Mouse (Mus musculus) neural tube, embryonic 14.5 days (tissue): ENCODE measurements at regions not wholly inside any gene's neighbourhood (a gene's known extent, or its start where the extent isn't known, plus 50 kb on each side); places are given as distances from the start of the nearest gene placed in this dataset.
A peak's percentile ranks its signal among the peaks of the same experiment; 100 is the strongest.
"Not testable (repeated sequence)": the region's sequence is repeated elsewhere in the genome, so short reads cannot be mapped to it uniquely, and the experiment has no call there.

Experiments
- ATAC-seq: fragments of 200-750 bp; cut with Nextera tagmentation; 2 replicates; pipeline ENCODE4 v1.8.0; 2017; ENCODE audit warnings: low read depth, mild to moderate bottlenecking, moderate TSS enrichment, moderate library complexity
- H3K27ac ChIP-seq: fragments of 300-500 bp; sonication (generic); 2 replicates; pipeline ENCODE4 v1.5.1; 2014; ENCODE audit warnings: low read depth, mild to moderate bottlenecking, control low read depth, low read length, moderate library complexity, mixed read lengths
- H3K27me3 ChIP-seq: fragments of 300-500 bp; sonication (generic); 2 replicates; pipeline ENCODE4 v1.6.1; 2014; ENCODE audit warnings: low read length; ENCODE audit not compliant: control insufficient read depth, insufficient read depth
- H3K36me3 ChIP-seq: fragments of 300-500 bp; sonication (generic); 2 replicates; pipeline ENCODE4 v1.6.1; 2014; ENCODE audit warnings: low read length, mixed read lengths; ENCODE audit not compliant: control insufficient read depth, insufficient read depth
- H3K4me1 ChIP-seq: fragments of 300-500 bp; sonication (generic); 2 replicates; pipeline ENCODE4 v1.6.1; 2014; ENCODE audit warnings: low read length; ENCODE audit not compliant: control insufficient read depth, insufficient read depth
- H3K4me2 ChIP-seq: fragments of 300-500 bp; sonication (generic); 2 replicates; pipeline ENCODE4 v1.6.1; 2014; ENCODE audit warnings: mild to moderate bottlenecking, low read depth, low read length, control low read depth
- H3K4me3 ChIP-seq: fragments of 300-500 bp; sonication (generic); 2 replicates; pipeline ENCODE4 v1.5.1; 2014; ENCODE audit warnings: low read depth, low read length, control low read depth, mixed read lengths
- H3K9ac ChIP-seq: fragments of 300-500 bp; sonication (generic); replicated peaks from 2 replicates; pipeline ENCODE4 v1.6.1; 2014; ENCODE audit warnings: low read depth, mild to moderate bottlenecking, control low read depth, low read length, mixed read lengths
- H3K9me3 ChIP-seq: fragments of 300-500 bp; sonication (generic); 2 replicates; pipeline ENCODE4 v1.6.1; 2016; ENCODE audit warnings: low read length; ENCODE audit not compliant: control insufficient read depth
- WGBS: fragments of 180-500 bp; shearing (Covaris S2); extraction: QIAGEN DNeasy Blood & Tissue Kit; methylation state at CpG from one replicate; pipeline ENCODE4 v1.1.7; 2014; 5-methylcytosine and 5-hydroxymethylcytosine counted together

DNA sequence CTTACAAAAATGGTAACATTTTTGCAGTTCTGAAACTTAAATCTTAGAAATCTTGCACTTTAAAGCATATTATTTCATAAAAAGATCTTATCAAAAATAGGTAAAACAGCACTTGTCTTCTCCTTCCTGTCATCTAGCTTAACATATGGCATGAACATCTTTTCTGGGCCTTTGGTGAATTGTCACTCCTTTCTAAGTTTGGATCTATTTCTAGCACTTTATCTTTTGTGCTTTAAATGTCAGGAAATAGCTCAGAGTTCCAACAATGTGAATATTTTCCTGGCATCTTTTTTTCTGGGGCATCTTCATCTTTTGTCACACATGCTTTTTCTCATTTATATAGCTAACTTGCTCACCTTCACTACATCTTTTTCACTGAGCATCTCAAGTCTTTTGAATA is 527.4 kb upstream of the Gm5150 start:
- Histone ChIP-seq H3K4me1 (no peaks in the 10 kb centered on the region), H3K9ac (no peak overlapping the region), H3K27me3 (no peaks in the 10 kb centered on the region), H3K4me2 (no peak overlapping the region), H3K36me3 (no peaks in the 10 kb centered on the region), H3K27ac (no peak overlapping the region), H3K9me3 (no peaks in the 10 kb centered on the region), H3K4me3 (no peak overlapping the region)
- no peak for ATAC-seq

DNA sequence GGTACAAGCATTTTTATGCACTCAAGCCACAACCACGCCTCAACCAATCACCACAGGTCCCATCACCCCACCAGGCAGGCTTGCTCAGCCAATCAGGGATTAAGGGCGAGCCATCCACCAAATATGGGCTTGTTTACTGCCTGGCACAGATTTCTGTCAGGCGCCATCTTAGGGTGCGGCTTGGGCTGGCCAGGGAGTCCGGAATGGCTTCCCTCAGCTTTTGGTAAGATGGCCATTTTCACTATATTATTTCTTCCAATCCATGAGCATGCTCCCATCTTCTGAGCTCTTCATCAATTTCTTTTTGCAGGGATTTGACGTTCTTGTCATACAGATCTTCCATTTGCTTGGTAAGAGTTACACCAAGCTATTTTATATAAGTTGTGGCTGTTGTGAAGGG is 521.3 kb upstream of the Gm5150 start:
- not testable (repeated sequence) for ATAC-seq, H3K4me3 ChIP-seq, H3K9ac ChIP-seq, H3K4me2 ChIP-seq, H3K4me1 ChIP-seq, H3K27me3 ChIP-seq, H3K27ac ChIP-seq, H3K36me3 ChIP-seq, H3K9me3 ChIP-seq
- 92% methylated on average over 6 of the region's 6 CpGs for WGBS

DNA sequence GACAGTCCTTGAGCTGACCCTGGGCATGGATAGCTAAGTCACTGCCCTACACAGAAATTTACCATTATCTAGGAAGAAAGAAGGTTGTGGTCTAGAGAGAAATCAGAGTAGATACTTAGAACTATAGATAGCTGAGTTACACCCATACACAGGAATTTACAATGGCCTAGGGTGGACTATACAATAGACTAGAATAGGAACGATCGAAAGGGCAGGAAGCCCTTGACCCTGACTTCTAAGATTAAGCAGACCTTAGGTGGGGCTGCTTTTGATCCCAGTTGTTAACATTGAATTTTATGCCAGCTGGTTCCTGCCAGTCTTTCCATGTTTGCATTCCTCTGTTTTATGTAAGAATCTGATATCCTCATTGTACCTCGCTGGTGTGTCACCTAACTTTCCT is 482.2 kb upstream of the Gm5150 start:
- not testable (repeated sequence) for H3K27me3 ChIP-seq, H3K36me3 ChIP-seq, H3K9me3 ChIP-seq, H3K4me1 ChIP-seq, H3K4me3 ChIP-seq, H3K27ac ChIP-seq, H3K9ac ChIP-seq, ATAC-seq, H3K4me2 ChIP-seq
- 90% methylated on average over 3 of the region's 3 CpGs for WGBS

DNA sequence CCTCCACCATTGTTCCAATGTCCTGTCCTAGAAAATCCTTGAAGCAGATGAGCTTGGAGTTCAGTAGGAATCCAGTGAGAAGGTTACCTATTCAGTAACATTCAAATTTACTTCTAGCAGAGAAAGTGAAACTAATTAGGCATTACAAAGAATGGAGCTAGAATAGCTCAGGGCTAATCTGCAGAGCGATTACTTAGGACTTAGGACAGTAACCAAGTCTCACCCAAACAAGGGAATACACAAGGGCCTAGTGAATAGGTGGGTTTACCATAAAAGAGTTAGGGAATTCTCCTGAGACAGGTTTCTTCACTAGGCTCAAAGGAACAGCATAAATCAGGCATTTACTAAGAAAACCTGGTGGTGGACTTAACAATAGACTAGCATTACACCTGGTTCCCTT is 476.5 kb upstream of the Gm5150 start:
- Histone ChIP-seq H3K36me3 (no peaks in the 10 kb centered on the region), H3K9me3 (no peaks in the 10 kb centered on the region), H3K4me1 (no peaks in the 10 kb centered on the region), H3K27me3 (no peaks in the 10 kb centered on the region), H3K27ac (no peak overlapping the region), H3K4me2 (no peak overlapping the region), H3K4me3 (no peak overlapping the region), H3K9ac (no peak overlapping the region)
- no peak for ATAC-seq
- 78% methylated on average over 1 of the region's 1 CpGs for WGBS

DNA sequence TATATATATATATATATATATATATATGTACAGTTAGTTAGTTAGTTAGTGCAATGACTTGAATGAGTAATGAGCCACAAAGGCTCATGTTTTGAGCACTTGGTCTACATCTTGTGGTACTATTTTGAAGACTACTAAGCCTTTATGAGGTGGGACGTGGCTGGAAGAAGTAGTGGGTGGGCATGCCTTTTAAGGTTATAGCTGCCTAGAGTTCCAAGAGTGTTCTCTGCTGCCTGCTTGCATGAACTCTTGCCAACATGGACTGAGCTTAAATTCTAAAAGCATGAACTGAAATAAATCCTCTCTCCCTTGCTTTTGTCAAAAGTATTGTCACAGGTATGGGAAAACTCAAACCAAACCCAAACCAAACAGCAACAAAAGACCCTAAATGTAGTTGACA is 465.1 kb upstream of the Gm5150 start:
- no peak for ATAC-seq
- 79% methylated on average over 1 of the region's 1 CpGs for WGBS
- H3K4me3 ChIP-seq: no peak overlapping the region
- H3K27me3 ChIP-seq: no peaks in the 10 kb centered on the region
- no peaks in the 10 kb centered on the region for H3K4me1 ChIP-seq
- H3K4me2 ChIP-seq: no peak overlapping the region
- no peaks in the 10 kb centered on the region for H3K36me3 ChIP-seq
- H3K27ac ChIP-seq: no peak overlapping the region
- H3K9me3 ChIP-seq: no peaks in the 10 kb centered on the region
- no peak overlapping the region for H3K9ac ChIP-seq

DNA sequence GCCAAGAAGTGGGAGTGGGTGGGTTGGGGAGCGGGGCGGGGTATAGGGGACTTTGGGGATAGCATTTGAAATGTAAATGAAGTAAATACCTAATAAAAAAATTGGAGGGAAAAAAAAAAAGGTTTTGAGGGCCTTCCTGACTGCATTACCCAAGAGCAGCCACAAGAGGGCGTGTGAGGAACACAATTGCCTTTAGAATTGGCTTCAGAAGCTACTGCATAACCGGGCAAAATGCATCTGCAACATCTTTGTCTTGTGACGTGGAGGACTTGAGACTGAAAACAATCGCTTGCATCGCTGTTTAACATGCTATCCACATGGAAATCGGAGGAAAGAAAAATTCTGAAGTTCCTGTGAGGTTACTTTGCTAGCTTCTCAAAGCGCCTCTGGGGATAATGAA is 460.2 kb upstream of the Gm5150 start:
- H3K9ac ChIP-seq: peak overlapping the region; percentile 37; the same call in 1 of the 2 replicates
- H3K9me3 ChIP-seq: no peaks in the 10 kb centered on the region
- no peak overlapping the region for H3K4me3 ChIP-seq

DNA sequence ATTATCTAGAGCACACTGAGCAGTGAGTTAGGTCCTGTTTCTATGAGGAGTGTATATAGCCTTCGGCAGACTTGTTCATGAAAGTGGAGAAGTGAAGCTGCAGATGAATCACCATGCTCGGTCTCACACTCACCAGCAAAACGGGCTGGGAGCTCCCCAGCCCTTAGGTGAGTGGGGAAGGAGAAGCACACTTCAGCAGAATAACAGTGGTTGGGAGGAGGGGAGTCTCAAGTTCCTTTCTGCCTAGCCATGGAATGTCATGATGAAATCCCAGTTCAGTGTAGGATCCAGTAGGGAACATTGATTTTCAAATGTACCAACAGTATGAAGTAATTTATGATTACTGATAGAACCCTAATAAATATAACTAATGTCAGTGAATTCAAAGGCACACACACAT is 459.1 kb upstream of the Gm5150 start:
- H3K4me1 ChIP-seq: no peaks in the 10 kb centered on the region
- no peak overlapping the region for H3K27ac ChIP-seq
- WGBS: 67% methylated on average over 3 of the region's 3 CpGs
- H3K4me3 ChIP-seq: no peak overlapping the region
- ATAC-seq: no peak
- no peak overlapping the region for H3K4me2 ChIP-seq
- no peak overlapping the region for H3K9ac ChIP-seq
- H3K36me3 ChIP-seq: no peaks in the 10 kb centered on the region
- no peaks in the 10 kb centered on the region for H3K9me3 ChIP-seq
- H3K27me3 ChIP-seq: no peaks in the 10 kb centered on the region

More for the DNA sequence above, 460.2 kb upstream of the Gm5150 start:
- 14% methylated on average over 9 of the region's 9 CpGs for WGBS
- Histone ChIP-seq H3K27me3 (no peaks in the 10 kb centered on the region), H3K36me3 (no peaks in the 10 kb centered on the region), H3K4me1 (no peaks in the 10 kb centered on the region), H3K4me2 (peak overlapping the region; percentile 41), H3K27ac (peak overlapping the region; percentile 62)
- ATAC-seq: peak; percentile 93

DNA sequence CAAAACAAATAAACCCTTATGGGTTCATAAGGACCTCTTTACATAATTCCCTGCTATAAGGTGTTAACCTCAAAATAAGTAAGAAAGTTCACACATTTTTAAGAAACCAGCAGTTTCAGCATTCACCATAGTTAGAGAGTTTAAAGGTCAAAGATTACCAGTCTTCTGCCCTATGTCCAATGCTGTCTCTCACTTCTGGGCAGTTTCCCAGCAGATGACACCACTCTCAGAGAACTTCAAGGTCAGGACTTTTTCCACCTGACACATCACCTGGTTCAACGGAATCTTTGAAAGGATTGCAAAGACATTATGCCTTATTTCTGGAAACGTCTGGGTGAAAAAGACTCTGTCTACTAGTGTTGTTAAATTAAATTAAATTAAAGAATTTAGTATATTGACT is 458.1 kb upstream of the Gm5150 start:
- H3K4me1 ChIP-seq: no peaks in the 10 kb centered on the region
- H3K9ac ChIP-seq: no peak overlapping the region
- WGBS: 87% methylated on average over 2 of the region's 2 CpGs
- no peak overlapping the region for H3K27ac ChIP-seq
- no peaks in the 10 kb centered on the region for H3K27me3 ChIP-seq
- no peak for ATAC-seq
- H3K4me2 ChIP-seq: no peak overlapping the region
- no peak overlapping the region for H3K4me3 ChIP-seq
- H3K36me3 ChIP-seq: no peaks in the 10 kb centered on the region
- H3K9me3 ChIP-seq: no peaks in the 10 kb centered on the region

DNA sequence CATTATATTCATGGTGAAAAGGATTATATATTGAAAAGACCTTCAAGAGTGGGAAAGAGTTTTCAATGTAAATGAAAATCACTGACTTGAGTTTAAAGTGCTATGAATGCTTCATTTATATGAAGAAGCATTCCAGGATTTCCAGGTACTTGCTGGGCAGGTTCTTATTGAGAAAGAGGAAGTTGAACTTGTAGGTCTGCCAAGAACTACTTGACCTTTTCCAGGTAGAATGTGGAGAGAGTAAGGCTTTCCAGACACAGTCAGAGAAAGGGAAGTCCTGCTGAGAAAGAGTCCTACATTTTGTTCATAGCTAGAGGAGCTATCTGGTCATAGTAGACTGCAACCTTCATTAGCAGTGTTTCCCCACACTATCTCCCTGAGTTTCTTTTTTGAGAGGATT is 426.8 kb upstream of the Gm5150 start:
- H3K36me3 ChIP-seq: no peaks in the 10 kb centered on the region

DNA sequence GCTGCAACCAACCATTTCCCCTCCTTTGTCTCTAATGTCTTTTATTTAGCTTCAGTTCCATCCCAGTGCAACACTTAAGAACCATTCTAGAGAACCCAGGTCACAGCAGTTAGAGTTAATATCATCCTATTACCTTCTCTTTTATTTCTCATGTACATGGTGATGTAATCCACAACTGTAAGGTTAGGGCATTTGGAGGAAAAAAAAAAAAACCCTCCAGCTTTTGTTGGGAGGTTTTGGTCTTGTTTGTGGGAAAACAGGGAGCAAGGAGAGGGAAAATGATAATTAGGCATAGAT is 425.5 kb upstream of the Gm5150 start:
- no peak overlapping the region; the same call in 1 of the 2 replicates for H3K27ac ChIP-seq
- no peaks in the 10 kb centered on the region for H3K9me3 ChIP-seq
- no peak overlapping the region for H3K4me3 ChIP-seq
- no peaks in the 10 kb centered on the region for H3K36me3 ChIP-seq
- H3K9ac ChIP-seq: no peak overlapping the region
- no peaks in the 10 kb centered on the region for H3K4me1 ChIP-seq
- no peak overlapping the region for H3K4me2 ChIP-seq
- ATAC-seq: 0 out of 2 replicates have a peak, but pooled peaks have one; percentile 79
- no peaks in the 10 kb centered on the region for H3K27me3 ChIP-seq

More for the DNA sequence above, 426.8 kb upstream of the Gm5150 start:
- Histone ChIP-seq H3K4me3 (no peak overlapping the region), H3K27me3 (no peaks in the 10 kb centered on the region), H3K27ac (no peak overlapping the region), H3K9me3 (no peaks in the 10 kb centered on the region), H3K4me2 (no peak overlapping the region), H3K9ac (no peak overlapping the region), H3K4me1 (no peaks in the 10 kb centered on the region)
- ATAC-seq: no peak
